Mouse (Mus musculus) forebrain, embryonic 11.5 days (tissue): Measurements from ENCODE around the gene Hoxa3. TPM values are rescaled to one million over a fixed set of nuclear protein-coding genes. Genes with fewer than 3 reads are reported as not detected.

ENCODE experiments used
- ATAC-seq: fragments of 200-750 bp; cut with Nextera tagmentation; replicated peaks from 2 replicates; pipeline ENCODE4 v1.8.0; 2017; ENCODE audit warnings: moderate TSS enrichment; ENCODE audit not compliant: low FRiP score
- DNase-seq: peaks from one replicate; pipeline ENCODE4 v3.0.0-alpha.2; 2017; ENCODE audit warnings: low spot score
- H3K27ac ChIP-seq: fragments of 300-500 bp; sonication (generic); 2 replicates; pipeline ENCODE4 v1.5.1; 2014; ENCODE audit warnings: low read depth, low read length
- H3K27me3 ChIP-seq: fragments of 300-500 bp; sonication (generic); 2 replicates; pipeline ENCODE4 v1.6.1; 2014; ENCODE audit warnings: mild to moderate bottlenecking, low read length, mixed read lengths; ENCODE audit not compliant: control insufficient read depth, insufficient read depth
- H3K36me3 ChIP-seq: fragments of 300-500 bp; sonication (generic); 2 replicates; pipeline ENCODE4 v1.6.1; 2014; ENCODE audit warnings: mild to moderate bottlenecking, low read length, moderate library complexity, mixed read lengths; ENCODE audit not compliant: control insufficient read depth, insufficient read depth
- H3K4me1 ChIP-seq: fragments of 300-500 bp; sonication (generic); replicated peaks from 2 replicates; pipeline ENCODE4 v1.6.1; 2014; ENCODE audit warnings: low read length, mixed read lengths; ENCODE audit not compliant: control insufficient read depth, insufficient read depth
- H3K4me2 ChIP-seq: fragments of 300-500 bp; sonication (generic); 2 replicates; pipeline ENCODE4 v1.6.1; 2014; ENCODE audit warnings: low read depth, mild to moderate bottlenecking, low read length, moderate library complexity, mixed read lengths; ENCODE audit not compliant: severe bottlenecking
- H3K4me3 ChIP-seq: fragments of 300-500 bp; sonication (generic); 2 replicates; pipeline ENCODE4 v1.5.1; 2014; ENCODE audit warnings: low read depth, low read length
- H3K9ac ChIP-seq: fragments of 300-500 bp; sonication (generic); 2 replicates; pipeline ENCODE4 v1.6.1; 2014; ENCODE audit warnings: low read length
- H3K9me3 ChIP-seq: fragments of 300-500 bp; sonication (generic); 2 replicates; pipeline ENCODE4 v1.6.1; 2016; ENCODE audit warnings: low read length, mixed read lengths; ENCODE audit not compliant: control insufficient read depth
- WGBS: fragments of 180-500 bp; shearing (Covaris S2); extraction: QIAGEN DNeasy Blood & Tissue Kit; methylation state at CpG from one replicate; pipeline ENCODE4 v1.1.7; 2014; 5-methylcytosine and 5-hydroxymethylcytosine counted together
- polyA plus RNA-seq: library from polyadenylated mRNA; unstranded; fragments of >200 nt; fragmentation: Nextera tagmentation; extraction: Ambion mirVana; gene quantifications from 2 replicates; pipeline ENCODE4 v1.2.1, GENCODE M21; 2014

Hoxa3 gene
- polyA plus RNA-seq, 1 experiment from 2014 or later: not detected

DNA sequence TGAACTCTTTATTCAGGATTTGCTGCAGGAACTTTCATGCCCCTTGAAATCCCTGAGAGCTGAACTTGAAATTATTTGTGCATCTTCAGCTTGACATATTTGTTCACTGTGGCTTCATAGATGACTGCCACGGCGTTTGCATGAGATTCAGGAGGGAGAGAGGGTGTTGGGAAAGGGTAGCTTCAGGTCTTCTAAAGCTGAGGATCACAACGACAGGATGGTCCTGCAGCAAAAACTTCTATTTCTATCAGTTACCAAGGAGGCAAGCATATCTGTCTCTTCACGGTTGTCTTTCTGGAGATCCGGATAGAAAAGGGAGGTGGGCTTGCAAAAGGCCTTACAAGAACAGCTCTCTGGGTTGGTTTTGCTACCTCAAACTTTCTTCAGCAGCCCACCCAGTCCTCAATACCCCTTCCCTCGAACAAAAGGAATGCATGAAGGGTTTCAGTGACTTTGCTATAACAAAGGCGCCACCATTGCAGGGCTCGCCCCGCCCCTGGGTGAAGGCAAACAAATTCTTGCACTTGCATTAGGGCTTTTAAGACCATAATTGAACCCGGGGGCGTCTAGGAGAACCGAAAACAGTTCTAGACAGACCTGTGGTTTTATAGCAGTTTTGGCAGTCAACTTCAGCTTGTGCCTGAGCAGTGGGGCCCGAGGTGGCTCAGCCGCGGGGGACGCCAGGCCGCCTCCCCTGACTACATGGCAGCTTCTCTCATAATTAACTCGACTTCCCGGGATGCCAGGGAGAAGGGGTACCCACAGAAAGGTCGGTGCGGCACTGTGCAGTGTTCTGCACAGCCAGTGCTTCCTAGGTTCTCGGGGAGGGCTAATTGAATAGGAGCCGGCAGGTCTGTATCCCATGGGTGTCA is 34.9 kb upstream of the Hoxa3 start:
- no peak overlapping the region for H3K9ac ChIP-seq
- H3K4me2 ChIP-seq: no peak overlapping the region
- H3K9me3 ChIP-seq: no peaks in the 10 kb centered on the region
- no peak overlapping the region for H3K4me3 ChIP-seq
- ATAC-seq: no peak
- no peak overlapping the region for H3K27ac ChIP-seq
- no peaks in the 10 kb centered on the region for H3K36me3 ChIP-seq
- H3K27me3 ChIP-seq: peaks cover 98% of the 10 kb centered on the region
- H3K4me1 ChIP-seq: 0 out of 2 replicates have a peak, but pooled peaks cover 3% of the 10 kb centered on the region
- 2% methylated on average over 23 of the region's 23 CpGs for whole genome bisulfite sequencing
- no peak for DNase-seq

DNA sequence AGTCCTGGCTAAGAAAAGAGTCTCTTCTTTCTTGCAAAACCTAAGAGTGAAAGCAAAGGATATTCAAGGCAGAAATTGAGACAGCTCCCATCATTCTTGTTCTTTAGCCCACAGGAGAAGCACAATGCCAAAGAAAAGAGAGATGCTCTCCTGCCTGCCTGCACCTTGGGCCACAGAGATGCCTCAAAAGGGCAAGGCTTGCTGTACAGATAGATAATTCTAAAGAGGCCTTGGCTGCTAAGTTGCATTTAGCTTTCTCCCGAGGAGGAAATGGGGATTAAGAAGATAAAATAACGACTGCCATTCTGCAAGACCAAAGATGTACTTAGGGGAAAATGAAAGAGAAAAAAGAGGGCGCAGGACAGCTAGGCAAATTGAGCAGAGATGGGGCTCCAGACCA is 33.8 kb upstream of the Hoxa3 start:
- Histone ChIP-seq H3K27me3 (peaks cover 98% of the 10 kb centered on the region), H3K36me3 (no peaks in the 10 kb centered on the region), H3K9me3 (no peaks in the 10 kb centered on the region), H3K4me2 (no peak overlapping the region), H3K27ac (no peak overlapping the region), H3K4me1 (0 out of 2 replicates have a peak, but pooled peaks cover 3% of the 10 kb centered on the region), H3K9ac (no peak overlapping the region), H3K4me3 (no peak overlapping the region)
- ATAC-seq (no peak), DNase-seq (peak; percentile 47)
- 3% methylated on average over 3 of the region's 3 CpGs for WGBS

DNA sequence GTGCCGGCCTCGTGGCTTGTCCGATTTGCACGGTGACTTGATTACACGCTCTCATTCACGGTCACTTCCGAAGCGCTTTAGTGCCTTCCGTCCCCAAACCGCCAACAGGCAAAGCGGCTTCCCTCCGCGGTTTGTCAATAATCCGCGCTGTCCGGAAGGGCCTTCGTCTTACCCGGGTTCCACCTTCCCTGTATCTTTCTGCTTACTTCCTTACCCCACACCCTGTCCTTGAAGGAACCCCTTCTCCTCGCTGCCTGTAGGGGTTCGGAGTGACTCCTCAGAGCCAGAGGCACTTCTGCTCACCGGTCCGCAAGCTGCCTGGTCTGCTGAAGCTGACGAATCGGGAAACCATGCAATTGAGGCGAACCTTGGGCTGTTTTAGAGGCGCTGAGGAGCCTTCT is 33.3 kb upstream of the Hoxa3 start:
- H3K4me2 ChIP-seq: no peak overlapping the region
- H3K9ac ChIP-seq: no peak overlapping the region

DNA sequence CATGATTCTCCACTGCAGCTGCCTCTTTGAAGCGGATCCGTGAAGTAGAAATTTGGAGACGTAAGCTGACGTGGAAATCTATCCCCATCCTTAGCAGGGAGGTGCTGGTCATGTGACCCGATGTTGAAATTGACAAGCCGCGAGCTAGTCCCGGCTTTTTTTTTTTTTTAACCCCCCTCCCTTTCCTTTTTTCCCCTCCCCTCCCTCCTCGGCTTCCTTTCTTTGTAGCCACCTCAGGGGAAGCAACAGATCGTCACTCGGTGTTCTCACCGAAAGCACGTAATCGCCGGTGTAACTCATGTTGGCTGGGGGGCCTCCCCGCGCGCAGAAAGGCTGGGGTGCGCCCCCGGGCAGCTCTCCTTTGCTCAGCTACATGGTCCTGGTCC is 32.6 kb upstream of the Hoxa3 start, which contains the start of gene Hoxa11:
Hoxa11 (minus strand) TSS at position 54 of the 386 bp plus-strand sequence.
- no peak for ATAC-seq
- peak; percentile 52 for DNase-seq
- H3K36me3 ChIP-seq: no peaks in the 10 kb centered on the region
- no peak within 1 kb of the TSS for H3K9ac ChIP-seq
- 0 out of 2 replicates have a peak, but pooled peaks cover 3% of the 10 kb centered on the region for H3K4me1 ChIP-seq
- H3K4me3 ChIP-seq: no peak within 1 kb of the TSS
- no peak within 1 kb of the TSS for H3K27ac ChIP-seq
- H3K4me2 ChIP-seq: no peak within 1 kb of the TSS
- H3K9me3 ChIP-seq: no peaks in the 10 kb centered on the region
- WGBS: under 1% methylated on average over 20 of the region's 20 CpGs
- H3K27me3 ChIP-seq: peaks cover 98% of the 10 kb centered on the region

More for the DNA sequence above, 33.3 kb upstream of the Hoxa3 start:
- WGBS: under 1% methylated on average over 26 of the region's 26 CpGs
- Histone ChIP-seq H3K27me3 (peaks cover 98% of the 10 kb centered on the region), H3K27ac (no peak overlapping the region), H3K4me1 (0 out of 2 replicates have a peak, but pooled peaks cover 3% of the 10 kb centered on the region), H3K9me3 (no peaks in the 10 kb centered on the region), H3K4me3 (no peak overlapping the region), H3K36me3 (no peaks in the 10 kb centered on the region)
- ATAC-seq (no peak), DNase-seq (peak; percentile 58)

DNA sequence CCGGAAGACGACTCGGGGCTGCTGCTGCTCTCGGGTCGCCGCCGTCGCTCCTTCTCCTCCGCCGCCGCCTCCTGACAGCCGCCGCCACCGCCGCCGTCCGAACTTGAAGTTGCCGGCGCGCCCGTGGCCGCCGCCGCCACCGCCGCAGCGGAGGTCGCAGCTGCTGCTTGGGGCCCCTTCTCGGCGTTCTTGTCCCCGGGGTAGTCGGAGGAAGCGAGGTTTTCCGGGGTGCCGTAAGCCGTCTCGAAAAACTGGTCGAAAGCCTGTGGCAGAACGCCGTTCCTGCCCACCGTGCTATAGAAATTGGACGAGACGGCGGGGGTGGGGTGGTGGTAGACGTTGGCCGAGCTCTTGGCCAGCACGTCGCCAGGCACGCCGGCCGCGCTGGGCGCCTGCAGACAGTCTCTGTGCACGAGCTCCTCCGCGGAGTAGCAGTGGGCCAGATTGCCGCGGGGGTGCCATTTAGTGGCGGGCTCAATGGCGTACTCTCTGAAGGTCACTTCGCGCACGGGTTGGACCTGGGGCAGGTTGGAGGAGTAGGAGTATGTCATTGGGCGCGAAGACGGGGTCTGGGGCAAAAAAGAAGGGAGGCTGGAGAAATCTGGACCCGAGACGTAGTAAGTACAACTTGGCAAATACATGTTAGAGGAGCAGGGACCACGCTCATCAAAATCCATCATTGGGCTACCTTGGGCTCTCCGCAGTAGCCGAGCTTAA is 32.1 kb upstream of the Hoxa3 start:
- H3K4me1 ChIP-seq: 0 out of 2 replicates have a peak, but pooled peaks cover 3% of the 10 kb centered on the region
- peaks cover 99% of the 10 kb centered on the region for H3K27me3 ChIP-seq
- no peak overlapping the region for H3K4me2 ChIP-seq
- no peaks in the 10 kb centered on the region for H3K9me3 ChIP-seq
- no peaks in the 10 kb centered on the region for H3K36me3 ChIP-seq
- no peak overlapping the region for H3K27ac ChIP-seq
- WGBS: under 1% methylated on average over 71 of the region's 71 CpGs
- H3K9ac ChIP-seq: no peak overlapping the region
- ATAC-seq (no peak), DNase-seq (peak; percentile 71)
- H3K4me3 ChIP-seq: no peak overlapping the region

DNA sequence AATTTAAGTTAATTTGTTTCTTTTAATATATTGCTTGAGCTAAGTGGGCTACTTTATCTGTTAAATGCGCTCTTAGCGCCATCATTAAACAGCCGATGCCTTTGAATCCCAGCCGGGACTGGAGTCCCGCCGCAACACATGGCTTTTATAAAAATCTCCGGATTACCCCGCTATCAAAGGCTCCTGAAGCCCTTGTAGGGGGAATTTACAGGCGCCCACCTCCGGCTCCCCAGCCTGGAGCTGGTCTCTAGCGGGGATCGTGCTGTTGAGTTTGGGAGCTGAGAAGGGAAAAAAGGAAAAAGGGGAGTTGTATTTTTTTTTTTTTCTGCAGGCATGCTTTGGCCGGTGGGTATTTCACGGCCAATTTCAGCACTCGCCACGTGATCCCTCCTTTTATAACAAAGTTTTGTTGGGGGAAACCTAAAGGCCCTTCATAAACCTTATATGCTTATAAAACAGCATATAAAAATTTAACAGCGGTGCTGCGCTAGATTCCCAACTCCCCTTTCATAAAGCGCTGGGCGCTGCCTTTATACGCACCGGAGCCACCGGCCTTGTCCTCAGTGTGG is 31.4 kb upstream of the Hoxa3 start:
- H3K9ac ChIP-seq: no peak overlapping the region
- H3K4me1 ChIP-seq: 0 out of 2 replicates have a peak, but pooled peaks cover 3% of the 10 kb centered on the region
- H3K27ac ChIP-seq: no peak overlapping the region
- no peak overlapping the region for H3K4me2 ChIP-seq
- H3K27me3 ChIP-seq: peaks cover 99% of the 10 kb centered on the region
- H3K9me3 ChIP-seq: no peaks in the 10 kb centered on the region
- no peak overlapping the region for H3K4me3 ChIP-seq
- H3K36me3 ChIP-seq: no peaks in the 10 kb centered on the region
- under 1% methylated on average over 23 of the region's 23 CpGs for WGBS
- DNase-seq: peak; percentile 49
- no peak for ATAC-seq

DNA sequence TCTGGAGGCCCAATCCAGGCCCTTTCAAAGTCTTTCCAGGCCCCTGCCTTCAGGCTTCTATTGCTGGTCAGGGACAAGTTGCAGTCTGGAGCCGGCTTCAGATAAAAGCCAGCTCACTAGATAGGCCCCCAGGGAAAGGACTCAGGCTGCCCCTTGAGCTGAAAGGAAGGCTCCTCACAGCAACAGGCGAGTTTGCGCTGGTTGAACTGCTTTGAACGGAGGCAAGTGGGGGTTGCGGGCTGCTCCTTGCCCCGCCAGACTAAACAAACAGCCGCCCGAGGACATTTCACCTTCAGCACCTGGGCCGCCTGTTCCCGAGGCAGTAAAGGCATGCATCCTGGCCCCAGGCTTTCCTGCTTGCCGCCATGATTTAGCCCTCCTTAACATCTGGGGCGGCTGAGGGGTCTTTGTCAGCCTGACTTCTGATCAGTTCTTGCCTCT is 30.6 kb upstream of the Hoxa3 start:
- WGBS: 4% methylated on average over 12 of the region's 12 CpGs

DNA sequence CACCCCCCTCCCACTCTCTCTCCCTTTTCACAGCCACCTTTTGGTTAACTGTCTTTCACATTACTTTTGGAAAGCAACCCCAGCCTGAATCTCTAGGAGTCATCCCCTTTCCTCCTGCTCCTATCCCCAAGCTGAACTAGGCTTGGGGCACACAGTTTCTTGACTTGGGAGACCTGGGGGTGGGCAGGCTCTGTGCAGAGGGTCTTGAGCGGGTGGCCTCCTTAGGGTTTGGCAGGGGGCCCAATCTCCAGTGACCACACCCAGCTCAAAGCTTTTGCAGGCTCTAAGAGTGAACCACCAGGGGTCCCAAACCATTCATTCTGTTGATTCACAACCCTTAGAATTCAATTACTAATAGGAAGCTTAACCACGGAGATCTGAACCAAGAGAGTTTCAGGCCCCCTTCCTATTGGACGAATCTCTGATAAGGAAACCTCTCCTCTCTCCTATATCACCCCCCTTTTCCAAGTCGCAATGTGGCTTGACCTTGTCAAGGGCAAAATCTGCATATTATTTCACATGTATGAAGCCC is 29.7 kb upstream of the Hoxa3 start:
- H3K9ac ChIP-seq: no peak overlapping the region

More for the DNA sequence above, 30.6 kb upstream of the Hoxa3 start:
- H3K4me3 ChIP-seq: no peak overlapping the region
- no peak overlapping the region for H3K4me2 ChIP-seq
- ATAC-seq (no peak), DNase-seq (peak; percentile 59)
- no peak overlapping the region for H3K27ac ChIP-seq
- H3K9me3 ChIP-seq: no peaks in the 10 kb centered on the region
- no peak overlapping the region for H3K9ac ChIP-seq
- H3K27me3 ChIP-seq: peaks cover 96% of the 10 kb centered on the region
- H3K36me3 ChIP-seq: no peaks in the 10 kb centered on the region
- H3K4me1 ChIP-seq: 0 out of 2 replicates have a peak, but pooled peaks cover 3% of the 10 kb centered on the region

More for the DNA sequence above, 29.7 kb upstream of the Hoxa3 start:
- H3K4me1 ChIP-seq: 0 out of 2 replicates have a peak, but pooled peaks cover 3% of the 10 kb centered on the region
- no peaks in the 10 kb centered on the region for H3K9me3 ChIP-seq
- no peak overlapping the region for H3K27ac ChIP-seq
- H3K4me3 ChIP-seq: no peak overlapping the region
- no peak overlapping the region for H3K4me2 ChIP-seq
- H3K27me3 ChIP-seq: peaks cover 94% of the 10 kb centered on the region
- ATAC-seq (no peak), DNase-seq (peak; percentile 44)
- H3K36me3 ChIP-seq: no peaks in the 10 kb centered on the region
- 4% methylated on average over 4 of the region's 4 CpGs for WGBS
